Mouse (Mus musculus): ENCODE measurements at regions not wholly inside any gene's neighbourhood (a gene's known extent, or its start where the extent isn't known, plus 50 kb on each side); places are given as distances from the start of the nearest gene placed in this dataset.
A peak's percentile ranks its signal among the peaks of the same experiment; 100 is the strongest.

- DNase-seq (ENCODE audit: low spot score): no peak
Observed at GRCm38 (mm10) chr2:166355446-166355845, 200.0 kb upstream of the Sulf2 start.

- DNase-seq (ENCODE audit: low spot score): no peak
Observed at GRCm38 (mm10) chr2:166354391-166354790, 198.9 kb upstream of the Sulf2 start.

GRCm38 (mm10) chr2:166353447-166354111, 198.1 kb upstream of the Sulf2 start:
- no peak for DNase-seq (ENCODE audit: low spot score)

GRCm38 (mm10) chr2:166351984-166352383, 196.5 kb upstream of the Sulf2 start:
- DNase-seq (ENCODE audit: low spot score): no peak

GRCm38 (mm10) chr2:166351581-166351980, 196.1 kb upstream of the Sulf2 start:
- no peak for DNase-seq (ENCODE audit: low spot score)

GRCm38 (mm10) chr2:166348654-166349053, 193.2 kb upstream of the Sulf2 start:
- DNase-seq (ENCODE audit: low spot score): no peak

GRCm38 (mm10) chr2:166346421-166347182, 191.1 kb upstream of the Sulf2 start:
- DNase-seq (ENCODE audit: low spot score): no peak

- DNase-seq (ENCODE audit: low spot score): no peak
Observed at GRCm38 (mm10) chr2:166343551-166344340, 188.3 kb upstream of the Sulf2 start.

- peak; percentile 74 for DNase-seq (ENCODE audit: low spot score)
Observed at GRCm38 (mm10) chr2:166342407-166342806, 186.9 kb upstream of the Sulf2 start.

- no peak for DNase-seq (ENCODE audit: low spot score)
Observed at GRCm38 (mm10) chr2:166340196-166340595, 184.7 kb upstream of the Sulf2 start.

- DNase-seq (ENCODE audit: low spot score): no peak
Observed at GRCm38 (mm10) chr2:166339427-166339826, 184.0 kb upstream of the Sulf2 start.

GRCm38 (mm10) chr2:166338396-166339085, 183.1 kb upstream of the Sulf2 start:
- DNase-seq (ENCODE audit: low spot score): no peak

- DNase-seq (ENCODE audit: low spot score): no peak
Observed at GRCm38 (mm10) chr2:166337666-166338065, 182.2 kb upstream of the Sulf2 start.

- no peak for DNase-seq (ENCODE audit: low spot score)
Observed at GRCm38 (mm10) chr2:166335702-166336101, 180.2 kb upstream of the Sulf2 start.

GRCm38 (mm10) chr2:166334559-166334958, 179.1 kb upstream of the Sulf2 start:
- DNase-seq (ENCODE audit: low spot score): no peak

- DNase-seq (ENCODE audit: low spot score): no peak
Observed at GRCm38 (mm10) chr2:166333818-166334217, 178.4 kb upstream of the Sulf2 start.

- DNase-seq (ENCODE audit: low spot score): no peak
Observed at GRCm38 (mm10) chr2:166332748-166333417, 177.4 kb upstream of the Sulf2 start.

- no peak for DNase-seq (ENCODE audit: low spot score)
Observed at GRCm38 (mm10) chr2:166331192-166331591, 175.7 kb upstream of the Sulf2 start.

GRCm38 (mm10) chr2:166330364-166330763, 174.9 kb upstream of the Sulf2 start:
- no peak for DNase-seq (ENCODE audit: low spot score)

- no peak for DNase-seq (ENCODE audit: low spot score)
Observed at GRCm38 (mm10) chr2:166329556-166330340, 174.3 kb upstream of the Sulf2 start.

- no peak for DNase-seq (ENCODE audit: low spot score)
Observed at GRCm38 (mm10) chr2:166326932-166327331, 171.5 kb upstream of the Sulf2 start.

All from layer of hippocampus, adult 11-12 months (tissue).